Mouse (Mus musculus) heart, embryonic 11.5 days (tissue): ENCODE measurements around the gene Fam120b. TPM values are rescaled to one million over a fixed set of nuclear protein-coding genes. Genes with fewer than 3 reads are reported as not detected.

Experiments used
- ATAC-seq: fragments of 200-750 bp; cut with Nextera tagmentation; replicated peaks from 2 replicates; pipeline ENCODE4 v1.8.0; 2017; ENCODE audit warnings: moderate library complexity; ENCODE audit not compliant: insufficient number of reproducible peaks, low FRiP score, low TSS enrichment
- H3K27ac ChIP-seq: fragments of 300-500 bp; sonication (generic); 2 replicates; pipeline ENCODE4 v1.5.1; 2014; ENCODE audit warnings: mild to moderate bottlenecking, low read depth, low read length
- H3K27me3 ChIP-seq: fragments of 300-500 bp; sonication (generic); 2 replicates; pipeline ENCODE4 v1.6.1; 2014; ENCODE audit warnings: mild to moderate bottlenecking, low read length, mixed read lengths; ENCODE audit not compliant: control insufficient read depth, insufficient read depth
- H3K36me3 ChIP-seq: fragments of 300-500 bp; sonication (generic); 2 replicates; pipeline ENCODE4 v1.6.1; 2014; ENCODE audit warnings: mild to moderate bottlenecking, low read length, moderate library complexity, mixed read lengths; ENCODE audit not compliant: control insufficient read depth, insufficient read depth
- H3K4me1 ChIP-seq: fragments of 300-500 bp; sonication (generic); 2 replicates; pipeline ENCODE4 v1.6.1; 2014; ENCODE audit warnings: low read length; ENCODE audit not compliant: control insufficient read depth, insufficient read depth
- H3K4me2 ChIP-seq: fragments of 300-500 bp; sonication (generic); 2 replicates; pipeline ENCODE4 v1.6.1; 2014; ENCODE audit warnings: mild to moderate bottlenecking, moderate library complexity
- H3K4me3 ChIP-seq: fragments of 300-500 bp; sonication (generic); 2 replicates; pipeline ENCODE4 v1.5.1; 2014; ENCODE audit warnings: low read depth, low read length
- H3K9ac ChIP-seq: fragments of 300-500 bp; sonication (generic); 2 replicates; pipeline ENCODE4 v1.6.1; 2014; ENCODE audit warnings: mild to moderate bottlenecking, low read depth, low read length, moderate library complexity
- H3K9me3 ChIP-seq: fragments of 300-500 bp; sonication (generic); replicated peaks from 2 replicates; pipeline ENCODE4 v1.6.1; 2016; ENCODE audit warnings: low read length; ENCODE audit not compliant: control insufficient read depth
- WGBS: fragments of 180-500 bp; shearing (Covaris S2); extraction: QIAGEN DNeasy Blood & Tissue Kit; methylation state at CpG from one replicate; pipeline ENCODE4 v1.1.7; 2014; ENCODE audit not compliant: insufficient replicate concordance; 5-methylcytosine and 5-hydroxymethylcytosine counted together
- polyA plus RNA-seq: library from polyadenylated mRNA; unstranded; fragments of >200 nt; fragmentation: Nextera tagmentation; extraction: Ambion mirVana; gene quantifications from 2 replicates; pipeline ENCODE4 v1.2.1, GENCODE M21; 2014

The Fam120b gene
- polyA plus RNA-seq, 1 experiment from 2014 or later: 16.7 TPM

DNA sequence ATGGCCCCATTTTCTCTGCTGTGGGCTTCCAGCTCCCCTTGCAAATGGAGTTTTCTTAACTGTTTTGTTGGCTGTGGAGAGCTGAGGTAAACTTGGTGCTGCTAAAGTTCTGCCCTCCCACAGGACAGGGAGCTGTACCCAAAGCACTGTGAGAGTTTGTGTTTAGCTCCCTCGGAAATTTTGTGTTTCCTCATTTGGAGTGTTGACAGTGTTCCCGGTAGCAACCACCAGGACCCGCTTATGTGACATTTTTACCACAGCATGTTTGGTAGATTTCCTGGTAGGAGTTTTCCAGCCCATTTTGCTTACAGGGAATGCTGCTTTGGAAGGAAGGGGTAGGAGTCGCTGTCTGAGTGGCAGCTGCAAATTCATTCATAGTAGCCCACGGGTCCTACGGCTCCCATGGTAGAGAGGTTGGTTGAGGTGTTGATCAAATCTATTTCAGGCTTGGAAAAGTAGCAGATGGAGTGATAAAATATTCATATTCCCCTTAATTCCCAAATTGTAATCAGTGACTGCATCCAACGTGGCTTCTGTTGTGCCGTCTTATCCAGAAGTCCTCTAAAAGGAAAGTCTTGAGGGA lies 24.1 kb downstream of the Fam120b start:
- Histone ChIP-seq H3K4me1 (no peaks in the 10 kb centered on the region), H3K4me2 (no peak overlapping the region), H3K27me3 (no peaks in the 10 kb centered on the region), H3K4me3 (no peak overlapping the region), H3K9me3 (no peaks in the 10 kb centered on the region), H3K9ac (no peak overlapping the region), H3K27ac (no peak overlapping the region), H3K36me3 (peaks cover 30% of the 10 kb centered on the region)
- no peak for ATAC-seq
- 84% methylated on average over 8 of the region's 8 CpGs for WGBS

- Histone ChIP-seq H3K4me3 (no peak overlapping the region), H3K27ac (no peak overlapping the region), H3K4me1 (no peaks in the 10 kb centered on the region), H3K36me3 (peaks cover 32% of the 10 kb centered on the region), H3K9me3 (no peaks in the 10 kb centered on the region), H3K27me3 (no peaks in the 10 kb centered on the region), H3K9ac (no peak overlapping the region), H3K4me2 (no peak overlapping the region)
- WGBS: 93% methylated on average over 6 of the region's 6 CpGs
- no peak for ATAC-seq
These were observed 25.4 kb downstream of the Fam120b start for GRCm38 (mm10) chr17:15421446-15421845.

- Histone ChIP-seq H3K9ac (no peak overlapping the region), H3K4me1 (no peaks in the 10 kb centered on the region), H3K4me3 (no peak overlapping the region), H3K27me3 (no peaks in the 10 kb centered on the region), H3K27ac (no peak overlapping the region), H3K4me2 (no peak overlapping the region), H3K9me3 (no peaks in the 10 kb centered on the region), H3K36me3 (peaks cover 30% of the 10 kb centered on the region)
- no peak for ATAC-seq
- 88% methylated on average over 9 of the region's 9 CpGs for WGBS
These were observed 26.7 kb downstream of the Fam120b start for GRCm38 (mm10) chr17:15422666-15423065.

GRCm38 (mm10) chr17:15423080-15423765 lies 27.2 kb downstream of the Fam120b start:
- Histone ChIP-seq H3K4me2 (no peak overlapping the region), H3K9ac (no peak overlapping the region), H3K4me1 (no peaks in the 10 kb centered on the region), H3K4me3 (no peak overlapping the region), H3K36me3 (peaks cover 28% of the 10 kb centered on the region), H3K27me3 (no peaks in the 10 kb centered on the region), H3K27ac (no peak overlapping the region), H3K9me3 (no peaks in the 10 kb centered on the region)
- no peak for ATAC-seq
- 57% methylated on average over 8 of the region's 8 CpGs for WGBS

DNA sequence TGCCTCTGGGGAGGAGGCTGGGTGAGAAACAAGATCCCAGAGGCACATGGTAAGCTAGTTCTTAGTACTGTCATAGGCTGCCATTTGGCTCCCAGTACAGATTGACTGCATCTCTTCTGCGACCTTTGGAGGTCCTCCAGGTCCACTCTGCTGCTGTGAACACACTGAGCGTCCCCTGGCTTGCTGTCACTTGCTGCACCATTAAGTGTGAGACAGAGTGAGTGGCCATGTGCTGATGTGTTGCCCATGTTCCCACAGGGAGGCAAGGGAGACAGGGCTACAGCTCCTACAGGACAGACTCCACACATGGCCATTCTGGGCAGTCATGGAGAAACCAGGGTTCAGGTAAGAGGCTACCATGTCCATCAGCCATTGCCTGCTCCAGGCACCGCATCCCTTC lies 29.9 kb downstream of the Fam120b start:
- Histone ChIP-seq H3K4me1 (no peaks in the 10 kb centered on the region; the same call in 1 of the 2 replicates), H3K9ac (no peak overlapping the region), H3K4me2 (no peak overlapping the region), H3K36me3 (peaks cover 31% of the 10 kb centered on the region), H3K4me3 (no peak overlapping the region), H3K9me3 (no peaks in the 10 kb centered on the region), H3K27me3 (no peaks in the 10 kb centered on the region), H3K27ac (no peak overlapping the region)
- no peak for ATAC-seq
- WGBS: 83% methylated on average over 3 of the region's 3 CpGs

DNA sequence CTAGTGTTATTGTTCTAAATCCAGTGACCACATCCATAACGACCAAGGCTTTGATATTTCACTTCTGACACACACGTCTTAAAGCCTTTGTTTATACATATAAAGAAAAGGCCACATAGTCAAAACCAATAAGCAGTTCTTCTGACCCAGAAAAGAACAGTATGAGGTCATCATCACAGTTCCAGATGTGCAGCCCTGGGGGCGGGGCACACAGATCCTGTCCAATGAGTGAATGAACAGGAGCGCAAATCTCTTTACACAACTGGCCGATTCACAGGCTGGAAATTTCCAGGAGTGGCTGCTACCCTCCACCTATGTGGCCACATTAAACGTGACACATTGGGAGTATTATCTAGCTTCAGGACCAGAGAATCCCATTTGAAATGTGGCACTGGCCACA lies 33.4 kb downstream of the Fam120b start:
- Histone ChIP-seq H3K9ac (no peak overlapping the region), H3K9me3 (no peaks in the 10 kb centered on the region), H3K4me3 (no peak overlapping the region), H3K4me1 (no peaks in the 10 kb centered on the region; the same call in 1 of the 2 replicates), H3K36me3 (peaks cover 21% of the 10 kb centered on the region), H3K4me2 (no peak overlapping the region), H3K27me3 (no peaks in the 10 kb centered on the region), H3K27ac (no peak overlapping the region)
- no peak for ATAC-seq
- WGBS: 79% methylated on average over 6 of the region's 6 CpGs

- H3K4me2 ChIP-seq: no peak overlapping the region
- WGBS: 60% methylated on average over 1 of the region's 1 CpGs
- ATAC-seq: no peak
These were observed 33.9 kb downstream of the Fam120b start for GRCm38 (mm10) chr17:15429937-15430336.

GRCm38 (mm10) chr17:15431021-15431514 lies 35.1 kb downstream of the Fam120b start:
- peaks cover 12% of the 10 kb centered on the region for H3K36me3 ChIP-seq
- no peak for ATAC-seq

More at GRCm38 (mm10) chr17:15429937-15430336, 33.9 kb downstream of the Fam120b start:
- no peak overlapping the region for H3K9ac ChIP-seq
- no peaks in the 10 kb centered on the region; the same call in 1 of the 2 replicates for H3K4me1 ChIP-seq
- H3K27me3 ChIP-seq: no peaks in the 10 kb centered on the region
- no peak overlapping the region for H3K27ac ChIP-seq
- peaks cover 19% of the 10 kb centered on the region for H3K36me3 ChIP-seq
- no peak overlapping the region for H3K4me3 ChIP-seq
- H3K9me3 ChIP-seq: no peaks in the 10 kb centered on the region

More at GRCm38 (mm10) chr17:15431021-15431514, 35.1 kb downstream of the Fam120b start:
- no peaks in the 10 kb centered on the region for H3K9me3 ChIP-seq
- no peak overlapping the region for H3K27ac ChIP-seq
- H3K4me1 ChIP-seq: no peaks in the 10 kb centered on the region; the same call in 1 of the 2 replicates
- WGBS: 53% methylated on average over 5 of the region's 5 CpGs
- no peak overlapping the region for H3K9ac ChIP-seq
- no peak overlapping the region for H3K4me2 ChIP-seq
- H3K4me3 ChIP-seq: no peak overlapping the region
- H3K27me3 ChIP-seq: no peaks in the 10 kb centered on the region
